Mouse (Mus musculus) embryonic fibroblast, embryonic 13.5 days (primary cell): Measurements from ENCODE around the gene Tmem37.

Experiments
- CTCF ChIP-seq: IDR thresholded peaks from 2 replicates; pipeline ENCODE4 v1.5.1; 2011; ENCODE audit warnings: mild to moderate bottlenecking, control low read depth, low read length, moderate library complexity, borderline replicate concordance; ENCODE audit not compliant: insufficient read depth
- POLR2A ChIP-seq: IDR thresholded peaks from 2 replicates; pipeline ENCODE4 v1.6.1; 2011; ENCODE audit warnings: low read depth, mild to moderate bottlenecking, control low read depth, low read length, moderate library complexity

- TF ChIP-seq POLR2A (no peak), CTCF (no peak)
These were observed 51.9 kb downstream of the Tmem37 start for GRCm38 (mm10) chr1:120021951-120022350.
